Mouse (Mus musculus) v-Abl transformed pro-B cells (cell line): ENCODE data around the gene Aimp2.

Experiments used
- in situ Hi-C, 2 experiments: fragments of 400-800 bp; cut with MboI; formaldehyde crosslinking; loops; one replicate each; pipeline ENCODE4 v1.15.1; 2025; ENCODE audit not compliant: unreplicated experiment in 2 of 2

Gene Aimp2

GRCm38 (mm10) chr5:143909417-143910400 is at the start of gene Aimp2, which contains the start of gene Pms2:
Gene Aimp2 (minus strand): TSS chr5:143909847.
Gene Pms2 (plus strand): TSS chr5:143909964.
- in situ Hi-C loops = no loop called here

- in situ Hi-C loops = no loop called here
Observed at GRCm38 (mm10) chr5:143957101-143957500, 47.5 kb upstream of the Aimp2 start.

DNA sequence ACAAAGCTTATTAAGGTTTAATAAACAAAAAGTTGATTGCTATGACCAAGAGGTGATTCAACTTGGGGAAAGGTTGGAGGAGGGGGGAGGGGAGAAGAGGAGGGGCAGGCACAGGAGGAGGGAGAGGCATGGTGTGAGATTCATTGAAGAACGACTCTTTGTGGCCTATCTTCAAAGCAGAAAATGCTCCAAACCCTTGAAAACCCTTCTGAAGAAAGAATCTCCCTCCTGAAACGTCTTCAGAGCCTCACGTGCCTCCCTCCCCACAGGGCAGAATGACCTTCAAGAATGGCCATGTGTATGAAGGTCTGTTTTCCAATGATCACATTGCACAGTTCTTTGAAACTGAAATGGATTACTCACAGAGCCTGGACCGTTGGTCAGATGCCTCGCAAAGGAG is 40.4 kb upstream of the Aimp2 start:
- in situ Hi-C loops = no loop called here

DNA sequence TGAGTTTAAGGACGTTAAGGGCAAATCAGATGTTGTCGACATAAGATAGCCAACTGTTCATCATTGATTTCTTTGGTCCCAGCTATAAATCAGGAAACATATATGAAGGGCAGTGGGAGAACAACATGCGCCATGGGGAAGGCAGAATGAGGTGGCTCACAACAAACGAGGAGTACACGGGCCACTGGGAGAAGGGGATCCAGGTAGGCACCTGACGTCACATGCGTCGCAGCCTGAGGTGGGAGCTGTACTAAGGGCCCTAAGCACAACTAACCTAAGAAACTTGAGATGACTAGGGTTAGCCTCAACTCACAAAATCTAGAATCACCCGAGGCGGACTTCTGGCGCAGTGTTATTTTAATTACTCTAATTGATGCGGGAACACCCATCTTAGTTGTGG is 38.7 kb upstream of the Aimp2 start:
- in situ Hi-C loops = no loop called here

GRCm38 (mm10) chr5:143943231-143944125 is 33.8 kb upstream of the Aimp2 start:
- in situ Hi-C loops = no loop called here

- in situ Hi-C loops = no loop called here
Observed at GRCm38 (mm10) chr5:143941588-143941987, 31.9 kb upstream of the Aimp2 start.

DNA sequence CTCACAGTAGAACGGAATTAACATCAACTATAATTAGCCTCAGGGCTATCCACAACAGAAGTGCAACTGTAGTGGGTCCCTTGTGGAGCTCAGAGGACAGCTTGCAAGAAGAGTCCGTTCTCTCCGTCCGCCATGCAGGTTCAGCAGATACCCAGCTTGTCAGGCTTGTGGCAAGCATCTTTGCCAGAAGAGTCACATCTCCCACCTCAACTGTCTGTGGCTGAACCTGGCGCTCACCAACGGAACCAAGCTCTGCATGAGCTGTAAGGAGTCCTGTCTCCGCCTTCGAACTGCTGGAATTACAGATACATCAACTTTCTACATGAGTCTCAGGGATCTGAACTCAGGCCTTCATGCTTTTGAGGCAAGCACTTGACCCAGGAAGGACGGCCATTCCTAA is 26.5 kb upstream of the Aimp2 start:
- in situ Hi-C loops = no loop called here

GRCm38 (mm10) chr5:143933875-143934274 is 24.2 kb upstream of the Aimp2 start:
- in situ Hi-C loops = no loop called here

- in situ Hi-C loops = no loop called here
Observed at GRCm38 (mm10) chr5:143933414-143933813, 23.8 kb upstream of the Aimp2 start.

GRCm38 (mm10) chr5:143932831-143933230 is 23.2 kb upstream of the Aimp2 start, which contains the start of gene Rsph10b:
Gene Rsph10b (plus strand): TSS chr5:143933035.
- in situ Hi-C loops = no loop called here

- in situ Hi-C loops = no loop called here
Observed at GRCm38 (mm10) chr5:143931863-143932580, 22.4 kb upstream of the Aimp2 start.

DNA sequence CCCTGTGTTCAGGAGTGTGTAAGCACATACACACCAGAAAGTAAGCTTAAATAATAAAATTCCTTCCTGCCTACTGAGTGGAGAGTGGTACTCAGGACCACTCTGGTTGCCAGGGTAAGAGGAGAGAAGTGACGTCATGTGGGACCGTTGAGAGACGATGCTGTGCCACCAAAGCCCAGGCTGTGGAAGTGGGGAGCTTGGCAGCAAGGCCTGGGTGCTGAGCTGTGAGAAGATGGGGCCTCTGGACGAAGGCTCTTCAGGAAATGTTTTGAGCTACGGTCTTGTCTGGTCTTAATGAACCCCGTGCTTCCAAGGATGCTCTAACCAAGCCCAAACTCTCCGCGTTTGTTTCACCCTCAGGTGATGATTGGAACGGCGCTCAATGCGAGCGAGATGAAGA is 21.0 kb upstream of the Aimp2 start:
- in situ Hi-C loops = no loop called here

DNA sequence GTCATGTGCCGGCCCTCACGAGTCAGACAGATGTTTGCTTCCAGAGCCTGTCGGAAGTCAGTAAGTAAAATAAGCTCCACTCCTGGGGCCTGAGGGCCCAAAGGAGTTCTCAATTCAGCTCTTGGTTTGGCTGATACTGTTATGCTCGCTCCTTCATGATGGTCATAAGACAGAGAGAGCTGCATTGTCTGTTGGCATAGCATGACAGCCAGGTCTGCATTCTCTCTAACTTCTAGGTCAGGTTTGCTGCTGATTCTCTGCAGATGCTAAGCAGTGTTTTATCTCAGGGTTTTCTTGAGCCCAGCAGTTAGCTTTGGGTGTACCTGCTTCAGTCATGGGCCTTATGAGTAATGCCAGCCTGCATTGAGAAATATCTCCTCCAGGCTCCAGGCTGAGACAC is 19.6 kb upstream of the Aimp2 start:
- in situ Hi-C loops = no loop called here

DNA sequence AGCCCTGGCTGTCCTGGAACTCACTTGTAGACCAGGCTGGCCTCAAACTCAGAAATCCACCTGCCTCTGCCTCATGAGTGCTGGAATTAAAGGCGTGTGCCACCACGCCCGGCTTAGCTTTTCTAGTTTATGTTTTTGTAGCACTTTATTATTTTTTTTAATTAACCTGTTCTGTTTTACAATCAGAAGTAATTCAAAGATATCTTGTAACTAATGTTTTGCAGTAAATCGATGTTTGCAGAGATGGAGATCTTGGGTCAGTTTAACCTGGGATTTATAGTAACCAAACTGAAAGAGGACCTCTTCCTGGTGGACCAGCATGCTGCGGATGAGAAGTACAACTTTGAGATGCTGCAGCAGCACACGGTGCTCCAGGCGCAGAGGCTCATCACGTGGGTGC is 18.2 kb upstream of the Aimp2 start, which contains the start of gene Gm42421:
Gm42421 (plus strand) TSS at position 301 of the 400 bp plus-strand sequence.
- in situ Hi-C loops = no loop called here

GRCm38 (mm10) chr5:143924781-143925452 is 15.3 kb upstream of the Aimp2 start:
- in situ Hi-C loops = no loop called here

DNA sequence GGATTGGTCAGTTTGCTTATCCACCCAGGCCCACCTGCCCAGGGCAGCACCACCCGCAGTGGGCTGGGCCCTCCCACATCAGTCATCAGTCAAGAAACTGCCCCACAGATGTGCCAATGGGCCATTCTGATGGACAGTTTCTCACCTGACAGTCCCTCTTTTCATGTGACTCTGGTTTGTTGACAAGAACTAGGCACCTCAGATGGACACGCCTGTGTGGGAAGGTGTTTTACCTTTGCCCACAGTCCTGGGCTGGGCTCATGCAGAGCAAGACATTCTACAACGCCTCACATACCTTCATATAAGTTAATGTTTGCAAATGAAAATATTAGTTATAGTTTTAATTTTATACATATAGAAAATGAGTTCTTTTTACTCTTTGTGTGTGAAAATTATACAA is 8.5 kb upstream of the Aimp2 start:
- in situ Hi-C loops = no loop called here

DNA sequence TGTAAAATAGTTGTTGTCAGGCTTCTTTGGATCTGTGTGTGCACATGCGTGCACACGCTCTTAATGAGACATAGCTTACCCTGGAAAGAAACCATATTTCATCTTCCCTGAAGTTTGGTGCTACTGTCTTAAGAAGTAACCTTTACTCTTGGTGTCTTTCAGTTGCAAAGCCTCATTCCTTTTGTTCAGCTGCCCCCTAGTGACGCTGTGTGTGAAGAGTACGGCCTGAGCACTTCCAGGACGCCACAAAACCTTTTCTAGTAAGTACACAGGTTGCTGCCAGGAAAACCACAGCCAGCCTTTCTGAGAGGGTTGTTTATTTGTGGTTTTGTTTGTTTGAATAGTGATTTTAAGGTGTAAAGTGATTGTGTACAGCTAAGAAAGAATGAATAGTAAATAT is 7.8 kb upstream of the Aimp2 start:
- in situ Hi-C loops = no loop called here

DNA sequence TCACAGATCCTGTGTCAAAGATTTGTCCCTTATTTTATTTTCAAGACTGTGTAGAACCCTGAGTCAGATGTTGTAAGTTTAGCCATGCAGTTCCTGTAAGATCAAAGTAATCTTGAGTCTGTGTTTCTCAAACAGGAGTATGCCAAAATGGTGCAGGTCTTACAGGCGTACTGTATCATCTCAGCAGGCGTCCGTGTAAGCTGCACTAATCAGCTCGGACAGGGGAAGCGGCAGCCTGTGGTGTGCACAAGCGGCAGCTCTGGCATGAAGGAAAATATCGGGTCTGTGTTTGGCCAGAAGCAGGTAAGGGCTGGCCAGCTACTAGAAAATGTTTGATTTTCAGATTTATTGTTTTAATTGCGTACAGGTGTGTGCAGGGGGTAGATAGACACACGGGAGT is 6.6 kb upstream of the Aimp2 start:
- in situ Hi-C loops = no loop called here

DNA sequence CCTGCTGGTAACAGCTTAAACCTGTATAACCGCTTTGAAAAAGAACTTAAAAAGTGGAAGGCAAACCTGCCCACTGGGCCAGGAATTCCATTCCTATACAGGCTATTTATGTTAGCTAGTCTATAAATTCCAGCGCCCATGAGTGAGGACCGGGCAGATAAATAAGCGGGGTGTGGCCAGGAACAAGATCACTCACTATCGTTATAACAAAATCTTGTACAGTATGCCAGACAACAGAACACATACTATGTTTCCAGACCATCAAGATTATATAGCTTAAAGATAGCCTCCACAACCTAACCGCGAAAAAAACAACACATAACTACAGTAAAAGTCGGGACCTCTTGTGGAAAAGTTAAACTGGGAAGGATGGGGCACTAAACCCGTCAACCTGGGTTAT is 721 bp downstream of the Aimp2 start:
- in situ Hi-C loops = no loop called here

- in situ Hi-C loops = no loop called here
Observed at GRCm38 (mm10) chr5:143906429-143906828, 3.2 kb downstream of the Aimp2 start.
